Mouse (Mus musculus) CH12.LX (cell line): Measurements from ENCODE around the gene Slc17a3.

Experiments used
- EP300 ChIP-seq: IDR thresholded peaks from 2 replicates; pipeline ENCODE4 v1.6.1; 2011; ENCODE audit warnings: low read length, improper control_type of control experiment
- MAX ChIP-seq: IDR thresholded peaks from 2 replicates; pipeline ENCODE4 v1.6.1; 2011; ENCODE audit warnings: low read length, improper control_type of control experiment
- RCOR1 ChIP-seq: conservative IDR thresholded peaks from 2 replicates; pipeline ENCODE4 v1.6.1; 2012; ENCODE audit warnings: low read depth, mild to moderate bottlenecking, inconsistent platforms, low read length, improper control_type of control experiment

GRCm38 (mm10) chr13:23866086-23866710 is 27.0 kb downstream of the Slc17a3 start:
- TF ChIP-seq RCOR1 (no peak), EP300 (no peak), MAX (no peak)
